Mouse (Mus musculus) heart, embryonic 14.5 days (tissue): ENCODE data around the gene Actg2. TPM values are rescaled to one million over a fixed set of nuclear protein-coding genes. Genes with fewer than 3 reads are reported as not detected.
A peak's percentile ranks its signal among the peaks of the same experiment; 100 is the strongest.

Source experiments
- ATAC-seq: fragments of 200-750 bp; cut with Nextera tagmentation; 2 replicates; pipeline ENCODE4 v1.8.0; 2017; ENCODE audit warnings: low read depth, moderate TSS enrichment; ENCODE audit not compliant: insufficient number of reproducible peaks, insufficient read depth, low FRiP score
- H3K27ac ChIP-seq, 2 experiments: fragments of 200-500 bp in 1 of 2; fragments of 300-500 bp in 1 of 2; sonication (generic) in 1 of 2; replicated peaks in 1 of 2; 2 replicates each; pipeline ENCODE4 v1.5.1; 2012 to 2014; ENCODE audit warnings: low read depth in 2 of 2, low read length in 2 of 2, control low read depth in 1 of 2, mild to moderate bottlenecking in 1 of 2, mixed read lengths in 1 of 2; ENCODE audit not compliant: control insufficient read depth in 1 of 2, insufficient read depth in 1 of 2
- H3K27me3 ChIP-seq: fragments of 300-500 bp; sonication (generic); 2 replicates; pipeline ENCODE4 v1.6.1; 2014; ENCODE audit warnings: mild to moderate bottlenecking, low read length, control low read depth; ENCODE audit not compliant: control insufficient read depth, insufficient read depth
- H3K36me3 ChIP-seq: fragments of 300-500 bp; sonication (generic); 2 replicates; pipeline ENCODE4 v1.6.1; 2014; ENCODE audit warnings: mild to moderate bottlenecking, control low read depth, low read length, mixed read lengths; ENCODE audit not compliant: control insufficient read depth, insufficient read depth
- H3K4me1 ChIP-seq, 2 experiments: fragments of 200-500 bp in 1 of 2; fragments of 300-500 bp in 1 of 2; sonication (generic) in 1 of 2; 2 replicates each; pipeline ENCODE4 v1.6.1; 2012 to 2014; ENCODE audit warnings: low read length in 2 of 2, control low read depth in 1 of 2, mixed read lengths in 1 of 2; ENCODE audit not compliant: control insufficient read depth in 2 of 2, insufficient read depth in 2 of 2
- H3K4me2 ChIP-seq: fragments of 300-500 bp; sonication (generic); 2 replicates; pipeline ENCODE4 v1.6.1; 2014; ENCODE audit warnings: mild to moderate bottlenecking, low read length
- H3K4me3 ChIP-seq, 2 experiments: fragments of 200-500 bp in 1 of 2; fragments of 300-500 bp in 1 of 2; sonication (generic) in 1 of 2; 2 replicates each; pipeline ENCODE4 v1.5.1; 2012 to 2014; ENCODE audit warnings: low read length in 2 of 2, mild to moderate bottlenecking in 2 of 2, control low read depth in 1 of 2, low read depth in 1 of 2, moderate library complexity in 1 of 2; ENCODE audit not compliant: control insufficient read depth in 1 of 2, insufficient read depth in 1 of 2
- H3K9ac ChIP-seq: fragments of 300-500 bp; sonication (generic); 2 replicates; pipeline ENCODE4 v1.6.1; 2014; ENCODE audit warnings: mild to moderate bottlenecking, low read length
- H3K9me3 ChIP-seq: fragments of 300-500 bp; sonication (generic); 2 replicates; pipeline ENCODE4 v1.6.1; 2016; ENCODE audit warnings: low read length, control low read depth; ENCODE audit not compliant: control insufficient read depth
- WGBS: fragments of 180-500 bp; shearing (Covaris S2); extraction: QIAGEN DNeasy Blood & Tissue Kit; methylation state at CpG from one replicate; pipeline ENCODE4 v1.1.7; 2014; 5-methylcytosine and 5-hydroxymethylcytosine counted together
- polyA plus RNA-seq: library from polyadenylated mRNA; unstranded; fragments of >200 nt; fragmentation: Nextera tagmentation; extraction: Ambion mirVana; gene quantifications from 2 replicates; pipeline ENCODE4 v1.2.1, GENCODE M21; 2014

Gene Actg2
- polyA plus RNA-seq, 1 experiment from 2014 or later: 12.2 TPM

- 39% methylated on average over 11 of the region's 11 CpGs for WGBS
- no peak overlapping the region for H3K4me3 ChIP-seq
- no peaks in the 10 kb centered on the region for H3K9me3 ChIP-seq
- peak overlapping the region; percentile 10; the same call in 1 of the 2 replicates for H3K9ac ChIP-seq
- H3K4me1 ChIP-seq: peaks cover 15 to 16% of the 10 kb centered on the region in 2 experiments
- no peaks in the 10 kb centered on the region for H3K27me3 ChIP-seq
- H3K27ac ChIP-seq: peak overlapping the region; percentile 90 to 98
- ATAC-seq: peak; percentile 87
- H3K4me2 ChIP-seq: peak overlapping the region; percentile 14; the same call in 1 of the 2 replicates
- H3K36me3 ChIP-seq: peaks cover 26% of the 10 kb centered on the region
Measured at GRCm38 (mm10) chr6:83541756-83542456, 5.8 kb upstream of the Actg2 start.

- Histone ChIP-seq H3K9ac (no peak overlapping the region), H3K27me3 (no peaks in the 10 kb centered on the region), H3K36me3 (peaks cover 9% of the 10 kb centered on the region), H3K4me1 (peaks cover 16 to 21% of the 10 kb centered on the region in 2 experiments), H3K27ac (peak overlapping the region; percentile 10 to 14; a peak in 2 of 4 replicates), H3K4me3 (no peak overlapping the region), H3K4me2 (no peak overlapping the region), H3K9me3 (no peaks in the 10 kb centered on the region)
- WGBS: 42% methylated on average over 4 of the region's 4 CpGs
- ATAC-seq: no peak
Measured at GRCm38 (mm10) chr6:83540017-83540416, 4.0 kb upstream of the Actg2 start.

GRCm38 (mm10) chr6:83536795-83537059 is 662 bp upstream of the Actg2 start:
- Histone ChIP-seq H3K4me2 (no peak overlapping the region), H3K4me3 (no peak overlapping the region), H3K27me3 (no peaks in the 10 kb centered on the region), H3K36me3 (no peaks in the 10 kb centered on the region), H3K9me3 (no peaks in the 10 kb centered on the region), H3K9ac (no peak overlapping the region), H3K27ac (no peak overlapping the region; a peak in 1 of 4 replicates), H3K4me1 (peaks cover 4 to 12% of the 10 kb centered on the region in 2 experiments)
- WGBS: 47% methylated on average over 6 of the region's 6 CpGs
- no peak for ATAC-seq

GRCm38 (mm10) chr6:83532608-83533007 is 3.5 kb downstream of the Actg2 start:
- no peak overlapping the region for H3K27ac ChIP-seq
- H3K4me2 ChIP-seq: no peak overlapping the region
- ATAC-seq: no peak
- H3K27me3 ChIP-seq: no peaks in the 10 kb centered on the region
- peaks cover 0 to 6% of the 10 kb centered on the region in 2 experiments; a peak in 1 of 4 replicates for H3K4me1 ChIP-seq
- no peaks in the 10 kb centered on the region for H3K9me3 ChIP-seq
- 79% methylated on average over 2 of the region's 2 CpGs for WGBS
- H3K36me3 ChIP-seq: no peaks in the 10 kb centered on the region
- no peak overlapping the region for H3K9ac ChIP-seq
- H3K4me3 ChIP-seq: no peak overlapping the region

- no peaks in the 10 kb centered on the region for H3K36me3 ChIP-seq
- H3K27ac ChIP-seq: no peak overlapping the region
- 0 out of 2 replicates have a peak overlapping the region, but pooled peaks have one; percentile 21 for H3K4me2 ChIP-seq
- no peak for ATAC-seq
- H3K4me3 ChIP-seq: no peak overlapping the region
- H3K9ac ChIP-seq: no peak overlapping the region
- H3K9me3 ChIP-seq: no peaks in the 10 kb centered on the region
- 17% methylated on average over 6 of the region's 6 CpGs for WGBS
- peaks cover 12 to 20% of the 10 kb centered on the region in 2 experiments for H3K4me1 ChIP-seq
- H3K27me3 ChIP-seq: no peaks in the 10 kb centered on the region
Measured at GRCm38 (mm10) chr6:83523194-83523593, 12.9 kb downstream of the Actg2 start.

- H3K4me2 ChIP-seq: no peak overlapping the region
- 0 out of 4 replicates have a peak overlapping the region, but pooled peaks of 1 of the 2 experiments have one; percentile 0 for H3K27ac ChIP-seq
- H3K4me1 ChIP-seq: peaks cover 12 to 20% of the 10 kb centered on the region in 2 experiments
- 17% methylated on average over 6 of the region's 6 CpGs for WGBS
- H3K36me3 ChIP-seq: no peaks in the 10 kb centered on the region
- H3K27me3 ChIP-seq: no peaks in the 10 kb centered on the region
- no peak overlapping the region for H3K9ac ChIP-seq
- no peak overlapping the region for H3K4me3 ChIP-seq
- 0 out of 2 replicates have a peak, but pooled peaks have one; percentile 39 for ATAC-seq
- no peaks in the 10 kb centered on the region for H3K9me3 ChIP-seq
Measured at GRCm38 (mm10) chr6:83521784-83522183, 14.3 kb downstream of the Actg2 start.

- Histone ChIP-seq H3K9me3 (no peaks in the 10 kb centered on the region), H3K4me3 (no peak overlapping the region), H3K4me1 (peaks cover 10 to 13% of the 10 kb centered on the region in 2 experiments), H3K27me3 (no peaks in the 10 kb centered on the region), H3K36me3 (no peaks in the 10 kb centered on the region), H3K27ac (no peak overlapping the region), H3K4me2 (no peak overlapping the region), H3K9ac (no peak overlapping the region)
- WGBS: 76% methylated on average over 3 of the region's 3 CpGs
- ATAC-seq: no peak
Measured at GRCm38 (mm10) chr6:83518637-83519036, 17.4 kb downstream of the Actg2 start.

- H3K4me1 ChIP-seq: 0 out of 4 replicates have a peak, but pooled peaks cover 0 to 3% of the 10 kb centered on the region in 2 experiments
- 57% methylated on average over 3 of the region's 3 CpGs for WGBS
- no peak overlapping the region for H3K9ac ChIP-seq
- H3K27me3 ChIP-seq: no peaks in the 10 kb centered on the region
- no peak overlapping the region for H3K4me2 ChIP-seq
- H3K36me3 ChIP-seq: no peaks in the 10 kb centered on the region
- no peak overlapping the region for H3K27ac ChIP-seq
- no peaks in the 10 kb centered on the region for H3K9me3 ChIP-seq
- no peak overlapping the region for H3K4me3 ChIP-seq
- ATAC-seq: no peak
Measured at GRCm38 (mm10) chr6:83515172-83515571, 20.9 kb downstream of the Actg2 start.
